Mouse (Mus musculus) liver (tissue): ENCODE data around the gene Ms4a6b.
"Not testable (repeated sequence)": the region's sequence is repeated elsewhere in the genome, so short reads cannot be mapped to it uniquely, and the experiment has no call there.

Source experiments
- DNase-seq: peaks from one replicate; pipeline ENCODE4 v3.0.0-alpha.2; 2020; ENCODE audit warnings: mixed read lengths

The Ms4a6b gene

GRCm38 (mm10) chr19:11536593-11536992 lies 20.3 kb downstream of the Ms4a6b start, which contains the start of gene Ms4a4d:
Ms4a4d (plus strand) TSS chr19:11536801.
- DNase-seq = peak; percentile 5

GRCm38 (mm10) chr19:11537336-11537735 lies 21.0 kb downstream of the Ms4a6b start:
- DNase-seq = peak; percentile 11

GRCm38 (mm10) chr19:11540166-11540821 lies 24.0 kb downstream of the Ms4a6b start:
- DNase-seq = not testable (repeated sequence)

- DNase-seq = not testable (repeated sequence)
These were observed 28.1 kb downstream of the Ms4a6b start for GRCm38 (mm10) chr19:11544383-11544782.

- DNase-seq = no peak
These were observed 31.6 kb downstream of the Ms4a6b start for GRCm38 (mm10) chr19:11547911-11548310.

GRCm38 (mm10) chr19:11554726-11555125 lies 38.4 kb downstream of the Ms4a6b start:
- no peak for DNase-seq

- DNase-seq = not testable (repeated sequence)
These were observed 43.2 kb downstream of the Ms4a6b start for GRCm38 (mm10) chr19:11559560-11559959.

- DNase-seq = no peak
These were observed 58.7 kb downstream of the Ms4a6b start for GRCm38 (mm10) chr19:11574965-11575364.
